Mouse (Mus musculus): ENCODE results near the gene Ranbp10.

The Ranbp10 gene

GRCm38 (mm10) chr8:105793331-105793730 is 33.8 kb downstream of the Ranbp10 start:
- in situ Hi-C loops (cut with MboI, MseI) = no loop called here

GRCm38 (mm10) chr8:105789626-105790025 is 37.5 kb downstream of the Ranbp10 start:
- in situ Hi-C loops (cut with MboI, MseI) = loop anchor here (10.0 kb wide), 1 partner anchor 175 kb away; no protein-coding TSS in a partner anchor

- in situ Hi-C loops (cut with MboI, MseI) = loop anchor here (10.0 kb wide), 1 partner anchor 174 kb away; no protein-coding TSS in a partner anchor
Measured at GRCm38 (mm10) chr8:105788927-105789326, 38.2 kb downstream of the Ranbp10 start.

- in situ Hi-C loops (cut with MboI, MseI) = loop anchor here (10.0 kb wide), 1 partner anchor 173 kb away; no protein-coding TSS in a partner anchor
Measured at GRCm38 (mm10) chr8:105788241-105788640, 38.9 kb downstream of the Ranbp10 start.

- in situ Hi-C loops (cut with MboI, MseI) = loop anchor here (5.0 to 10.0 kb wide), 2 partner anchors 68 to 165 kb away; no protein-coding TSS in a partner anchor
Measured at GRCm38 (mm10) chr8:105780298-105780697, 46.9 kb downstream of the Ranbp10 start.

- in situ Hi-C loops (cut with MboI, MseI) = no loop called here
Measured at GRCm38 (mm10) chr8:105777833-105778232, 49.3 kb downstream of the Ranbp10 start.

GRCm38 (mm10) chr8:105774498-105774897 is 52.7 kb downstream of the Ranbp10 start:
- in situ Hi-C loops (cut with MboI, MseI) = no loop called here

- in situ Hi-C loops (cut with MboI, MseI) = no loop called here
Measured at GRCm38 (mm10) chr8:105773441-105773861, 53.7 kb downstream of the Ranbp10 start.

- in situ Hi-C loops (cut with MboI, MseI) = no loop called here
Measured at GRCm38 (mm10) chr8:105771398-105772175, 55.6 kb downstream of the Ranbp10 start.

- in situ Hi-C loops (cut with MboI, MseI) = no loop called here
Measured at GRCm38 (mm10) chr8:105770609-105771008, 56.5 kb downstream of the Ranbp10 start.

GRCm38 (mm10) chr8:105768485-105769257 is 58.5 kb downstream of the Ranbp10 start:
- in situ Hi-C loops (cut with MboI, MseI) = no loop called here

GRCm38 (mm10) chr8:105758277-105759108 is 68.7 kb downstream of the Ranbp10 start, which contains the start of gene Gfod2:
Gene Gfod2, minus strand, starts transcription at chr8:105758664.
- in situ Hi-C loops (cut with MboI, MseI) = no loop called here

GRCm38 (mm10) chr8:105757796-105758276 is 69.3 kb downstream of the Ranbp10 start:
- in situ Hi-C loops (cut with MboI, MseI) = no loop called here

- in situ Hi-C loops (cut with MboI, MseI) = no loop called here
Measured at GRCm38 (mm10) chr8:105754688-105755087, 72.5 kb downstream of the Ranbp10 start.

- in situ Hi-C loops (cut with MboI, MseI) = no loop called here
Measured at GRCm38 (mm10) chr8:105753916-105754315, 73.2 kb downstream of the Ranbp10 start.

- in situ Hi-C loops (cut with MboI, MseI) = no loop called here
Measured at GRCm38 (mm10) chr8:105750606-105751005, 76.5 kb downstream of the Ranbp10 start.

- in situ Hi-C loops (cut with MboI, MseI) = no loop called here
Measured at GRCm38 (mm10) chr8:105743301-105743700, 83.8 kb downstream of the Ranbp10 start.

- in situ Hi-C loops (cut with MboI, MseI) = no loop called here
Measured at GRCm38 (mm10) chr8:105739216-105739615, 87.9 kb downstream of the Ranbp10 start.

- in situ Hi-C loops (cut with MboI, MseI) = no loop called here
Measured at GRCm38 (mm10) chr8:105732186-105732585, 95.0 kb downstream of the Ranbp10 start.

- in situ Hi-C loops (cut with MboI, MseI) = no loop called here
Measured at GRCm38 (mm10) chr8:105727397-105728124, 99.6 kb downstream of the Ranbp10 start.

GRCm38 (mm10) chr8:105725726-105726125 is 101.4 kb downstream of the Ranbp10 start:
- in situ Hi-C loops (cut with MboI, MseI) = no loop called here

Data from T-helper 2 cell (primary cell).